Mouse (Mus musculus): ENCODE results near the gene Prpf8.

- TF ChIP-seq GATA1 (IDR thresholded peaks at IDR 0.05; ENCODE audit: borderline replicate concordance, low read length) (no peak), FLI1 (IDR thresholded peaks at IDR 0.05; ENCODE audit: low read length) (no peak)
Measured at GRCm38 (mm10) chr11:75464417-75464816, 22.2 kb upstream of the Prpf8 start.
